Mouse (Mus musculus): ENCODE results near the gene Lct. TPM values are rescaled to one million over a fixed set of nuclear protein-coding genes. Genes with fewer than 3 reads are reported as not detected.

Lct gene
- total RNA-seq, 2 experiments from 2014 or later: not detected

Other genes starting within 250 kb of the Lct start
- 1 to 10 TPM; 4.7 to 5.1 TPM for gene Zranb3, start 225.3 kb downstream of the Lct start, total RNA-seq (2021)
- 10 to 100 TPM; 54.3 to 60.6 TPM for gene R3hdm1, start 225.0 kb downstream of the Lct start, total RNA-seq (2021)
- gene Ubxn4, start 84.4 kb downstream of the Lct start, total RNA-seq (2021): 10 to 100 TPM; 37.4 to 38.0 TPM
- gene Mcm6, start 31.3 kb upstream of the Lct start, total RNA-seq (2021): 1 to 10 TPM; 6.3 to 7.0 TPM
- gene Dars, start 89.0 kb upstream of the Lct start, total RNA-seq (2021): 10 to 100 TPM; 63.4 to 64.6 TPM

Data from heart, postnatal 36 days (tissue).